Mouse (Mus musculus) neural tube, embryonic 11.5 days (tissue): ENCODE measurements around the gene Zfp106. TPM values are rescaled to one million over a fixed set of nuclear protein-coding genes. Genes with fewer than 3 reads are reported as not detected.
A peak's percentile ranks its signal among the peaks of the same experiment; 100 is the strongest.

ENCODE experiments used
- ATAC-seq: fragments of 200-750 bp; cut with Nextera tagmentation; 2 replicates; pipeline ENCODE4 v1.8.0; 2017; ENCODE audit warnings: moderate number of reproducible peaks, mild to moderate bottlenecking, moderate TSS enrichment, moderate library complexity; ENCODE audit not compliant: insufficient read depth, low FRiP score, low TSS enrichment
- DNase-seq: peaks from one replicate; pipeline ENCODE4 v3.0.0-alpha.2; 2015; ENCODE audit warnings: low spot score
- H3K27ac ChIP-seq: fragments of 300-500 bp; sonication (generic); 2 replicates; pipeline ENCODE4 v1.5.1; 2014; ENCODE audit warnings: low read depth, mild to moderate bottlenecking, low read length
- H3K27me3 ChIP-seq: fragments of 300-500 bp; sonication (generic); 2 replicates; pipeline ENCODE4 v1.6.1; 2014; ENCODE audit warnings: mild to moderate bottlenecking, low read length, mixed read lengths; ENCODE audit not compliant: control insufficient read depth, insufficient read depth
- H3K36me3 ChIP-seq: fragments of 300-500 bp; sonication (generic); 2 replicates; pipeline ENCODE4 v1.6.1; 2014; ENCODE audit warnings: mild to moderate bottlenecking, low read length, moderate library complexity, mixed read lengths; ENCODE audit not compliant: control insufficient read depth, insufficient read depth
- H3K4me1 ChIP-seq: fragments of 300-500 bp; sonication (generic); 2 replicates; pipeline ENCODE4 v1.6.1; 2014; ENCODE audit warnings: low read length, mixed read lengths; ENCODE audit not compliant: control insufficient read depth, insufficient read depth
- H3K4me2 ChIP-seq: fragments of 300-500 bp; sonication (generic); 2 replicates; pipeline ENCODE4 v1.6.1; 2014; ENCODE audit warnings: low read depth, mild to moderate bottlenecking, moderate library complexity
- H3K4me3 ChIP-seq: fragments of 300-500 bp; sonication (generic); 2 replicates; pipeline ENCODE4 v1.5.1; 2014; ENCODE audit warnings: low read depth, low read length
- H3K9ac ChIP-seq: fragments of 300-500 bp; sonication (generic); 2 replicates; pipeline ENCODE4 v1.6.1; 2014; ENCODE audit warnings: mild to moderate bottlenecking, low read length
- H3K9me3 ChIP-seq: fragments of 300-500 bp; sonication (generic); 2 replicates; pipeline ENCODE4 v1.6.1; 2016; ENCODE audit warnings: low read length; ENCODE audit not compliant: control insufficient read depth
- WGBS: fragments of 180-500 bp; shearing (Covaris S2); extraction: QIAGEN DNeasy Blood & Tissue Kit; methylation state at CpG from one replicate; pipeline ENCODE4 v1.1.7; 2014; 5-methylcytosine and 5-hydroxymethylcytosine counted together
- polyA plus RNA-seq: library from polyadenylated mRNA; unstranded; fragments of >200 nt; fragmentation: Nextera tagmentation; extraction: Ambion mirVana; gene quantifications from 2 replicates; pipeline ENCODE4 v1.2.1, GENCODE M21; 2014

Zfp106 gene
- polyA plus RNA-seq, 1 experiment from 2014 or later = 63.6 TPM

- no peak for DNase-seq
- no peaks in the 10 kb centered on the region for H3K4me1 ChIP-seq
Measured at GRCm38 (mm10) chr2:120501136-120501918, 62.3 kb downstream of the Zfp106 start.

GRCm38 (mm10) chr2:120499971-120500471 lies 63.6 kb downstream of the Zfp106 start:
- H3K36me3 ChIP-seq = no peaks in the 10 kb centered on the region
- H3K4me1 ChIP-seq = no peaks in the 10 kb centered on the region
- 79% methylated on average over 6 of the region's 6 CpGs for WGBS
- no peaks in the 10 kb centered on the region for H3K9me3 ChIP-seq
- H3K4me3 ChIP-seq = no peak overlapping the region
- H3K27me3 ChIP-seq = no peaks in the 10 kb centered on the region
- no peak overlapping the region for H3K27ac ChIP-seq
- ATAC-seq = no peak
- DNase-seq = no peak
- no peak overlapping the region for H3K9ac ChIP-seq
- no peak overlapping the region for H3K4me2 ChIP-seq

More at GRCm38 (mm10) chr2:120501136-120501918, 62.3 kb downstream of the Zfp106 start:
- Histone ChIP-seq H3K9me3 (no peaks in the 10 kb centered on the region), H3K9ac (no peak overlapping the region), H3K36me3 (peaks cover 4% of the 10 kb centered on the region), H3K4me2 (no peak overlapping the region), H3K4me3 (no peak overlapping the region), H3K27ac (no peak overlapping the region), H3K27me3 (no peaks in the 10 kb centered on the region)
- 37% methylated on average over 17 of the region's 17 CpGs for WGBS
- ATAC-seq = no peak

- 82% methylated on average over 3 of the region's 3 CpGs for WGBS
Measured at GRCm38 (mm10) chr2:120496511-120496910, 67.1 kb downstream of the Zfp106 start.

DNA sequence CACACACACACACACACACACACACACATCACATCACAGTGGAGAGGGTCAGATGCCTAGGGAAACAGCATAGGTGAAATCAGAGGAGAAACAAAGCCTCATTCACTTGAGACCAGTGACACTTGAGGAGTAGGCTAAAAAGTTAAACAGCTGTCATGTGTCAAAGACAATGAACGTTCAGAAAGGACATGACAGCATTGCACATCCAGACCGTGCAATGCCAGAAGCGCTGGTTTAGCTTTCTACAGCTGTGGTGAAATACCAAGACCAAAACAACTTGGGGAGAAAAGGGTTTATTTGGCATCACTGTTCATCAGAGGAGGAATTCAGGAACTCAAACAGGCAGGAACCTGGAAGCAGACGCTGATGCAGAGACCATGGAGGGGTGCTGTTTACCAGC lies 70.4 kb downstream of the Zfp106 start:
- no peak overlapping the region for H3K4me2 ChIP-seq
- no peak overlapping the region for H3K9ac ChIP-seq
- WGBS = 72% methylated on average over 4 of the region's 4 CpGs
- H3K4me1 ChIP-seq = no peaks in the 10 kb centered on the region
- H3K4me3 ChIP-seq = no peak overlapping the region
- ATAC-seq (no peak), DNase-seq (no peak)
- no peaks in the 10 kb centered on the region for H3K36me3 ChIP-seq
- H3K9me3 ChIP-seq = no peaks in the 10 kb centered on the region
- H3K27me3 ChIP-seq = no peaks in the 10 kb centered on the region
- H3K27ac ChIP-seq = no peak overlapping the region

More at GRCm38 (mm10) chr2:120496511-120496910, 67.1 kb downstream of the Zfp106 start:
- Histone ChIP-seq H3K9me3 (no peaks in the 10 kb centered on the region), H3K4me2 (no peak overlapping the region), H3K27me3 (no peaks in the 10 kb centered on the region), H3K4me3 (no peak overlapping the region), H3K4me1 (no peaks in the 10 kb centered on the region), H3K36me3 (no peaks in the 10 kb centered on the region), H3K9ac (no peak overlapping the region), H3K27ac (no peak overlapping the region)
- no peak for DNase-seq
- no peak for ATAC-seq

DNA sequence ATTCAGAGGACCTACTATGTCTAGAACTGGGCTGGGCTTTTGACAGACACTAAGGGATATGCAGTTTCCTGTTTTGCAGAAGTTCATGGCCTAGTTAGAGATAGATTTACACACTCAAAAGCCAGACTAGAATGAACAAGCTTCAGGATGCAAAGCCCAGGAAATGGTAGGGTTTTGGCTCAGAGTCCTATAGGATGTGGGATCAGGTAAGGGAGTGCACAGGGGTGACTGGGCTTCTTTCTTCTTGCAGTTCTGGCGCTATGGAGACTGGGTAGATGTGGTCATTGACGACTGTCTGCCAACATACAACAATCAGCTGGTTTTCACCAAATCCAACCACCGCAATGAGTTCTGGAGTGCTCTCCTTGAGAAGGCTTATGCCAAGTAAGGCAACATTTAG lies 79.4 kb downstream of the Zfp106 start:
- Histone ChIP-seq H3K4me1 (no peaks in the 10 kb centered on the region), H3K4me2 (no peak overlapping the region), H3K27me3 (no peaks in the 10 kb centered on the region), H3K36me3 (no peaks in the 10 kb centered on the region), H3K9ac (no peak overlapping the region), H3K4me3 (no peak overlapping the region), H3K9me3 (no peaks in the 10 kb centered on the region), H3K27ac (no peak overlapping the region)
- 89% methylated on average over 3 of the region's 3 CpGs for WGBS
- ATAC-seq (no peak), DNase-seq (no peak)

DNA sequence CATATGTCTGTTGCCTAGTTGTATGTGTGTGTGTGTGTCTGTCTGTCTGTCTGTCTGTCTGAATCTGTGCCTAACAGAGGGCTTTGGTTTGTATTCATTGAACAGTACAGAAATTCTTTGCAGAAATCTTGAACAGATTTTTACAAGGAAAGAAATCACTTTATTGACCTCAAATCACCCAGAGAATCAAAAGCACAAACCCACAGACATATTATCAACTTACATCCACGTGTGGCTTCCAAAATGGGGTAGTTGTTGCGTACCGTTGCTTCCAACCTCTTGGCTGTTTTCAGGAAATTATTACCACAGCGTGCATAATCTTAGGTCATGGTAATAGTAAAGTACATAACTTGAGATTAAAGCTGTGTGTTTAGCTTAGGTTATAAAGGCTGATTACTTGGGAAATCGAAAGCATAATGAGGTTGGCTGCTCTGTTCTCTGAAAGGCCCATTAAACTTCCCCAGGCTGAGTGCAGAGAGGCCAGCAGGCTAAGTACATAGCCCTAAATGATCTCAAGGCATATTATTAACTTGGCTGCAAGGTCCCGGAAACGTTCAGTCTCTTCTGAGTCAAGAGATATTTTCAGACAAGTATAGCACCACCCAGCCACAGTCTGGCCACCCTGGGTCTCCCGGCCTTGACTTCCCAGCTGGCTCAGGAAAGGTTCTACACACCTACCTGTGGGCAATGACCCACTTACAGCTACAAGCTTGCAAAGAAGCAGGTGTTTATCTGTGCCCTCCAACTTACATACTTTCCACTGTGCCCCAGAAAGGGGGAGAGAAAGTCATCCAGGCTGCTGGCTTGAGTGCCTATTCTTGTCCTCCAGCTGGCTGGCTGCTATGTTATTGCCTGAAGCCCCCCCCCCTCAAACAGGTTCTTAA lies 80.9 kb downstream of the Zfp106 start:
- H3K36me3 ChIP-seq = no peaks in the 10 kb centered on the region
- H3K4me3 ChIP-seq = no peak overlapping the region
- no peak overlapping the region for H3K4me2 ChIP-seq
- H3K27me3 ChIP-seq = no peaks in the 10 kb centered on the region
- no peaks in the 10 kb centered on the region for H3K9me3 ChIP-seq
- ATAC-seq (no peak), DNase-seq (no peak)
- no peak overlapping the region for H3K27ac ChIP-seq
- WGBS = 90% methylated on average over 8 of the region's 8 CpGs
- no peak overlapping the region for H3K9ac ChIP-seq
- H3K4me1 ChIP-seq = no peaks in the 10 kb centered on the region

DNA sequence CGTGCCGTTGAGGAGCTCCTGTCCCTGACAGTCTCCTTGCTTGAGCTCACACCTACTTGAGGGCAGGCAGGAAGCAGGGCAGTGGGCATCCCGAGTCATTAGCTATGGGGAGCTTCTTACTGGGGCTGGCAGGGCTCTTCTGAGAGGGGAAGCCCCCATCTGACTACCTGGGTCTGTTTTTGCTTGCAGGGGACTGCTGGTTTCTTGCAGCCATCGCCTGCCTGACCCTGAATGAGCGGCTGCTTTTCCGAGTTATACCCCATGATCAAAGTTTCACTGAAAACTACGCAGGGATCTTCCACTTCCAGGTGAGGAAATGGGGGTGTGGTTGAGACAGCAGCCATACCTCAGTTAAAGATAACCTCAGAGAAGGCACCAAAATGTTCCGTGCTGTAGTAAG lies 81.7 kb downstream of the Zfp106 start:
- no peak overlapping the region for H3K9ac ChIP-seq
- H3K36me3 ChIP-seq = no peaks in the 10 kb centered on the region
- 73% methylated on average over 8 of the region's 8 CpGs for WGBS
- DNase-seq (no peak), ATAC-seq (no peak)
- H3K4me1 ChIP-seq = no peaks in the 10 kb centered on the region
- H3K9me3 ChIP-seq = no peaks in the 10 kb centered on the region
- H3K4me3 ChIP-seq = no peak overlapping the region
- H3K27me3 ChIP-seq = no peaks in the 10 kb centered on the region
- H3K27ac ChIP-seq = no peak overlapping the region
- no peak overlapping the region for H3K4me2 ChIP-seq

GRCm38 (mm10) chr2:120478600-120478999 lies 85.0 kb downstream of the Zfp106 start:
- ATAC-seq = no peak

More at GRCm38 (mm10) chr2:120478600-120478999, 85.0 kb downstream of the Zfp106 start:
- no peak overlapping the region for H3K9ac ChIP-seq
- no peaks in the 10 kb centered on the region for H3K36me3 ChIP-seq
- no peaks in the 10 kb centered on the region for H3K4me1 ChIP-seq
- 61% methylated on average over 3 of the region's 3 CpGs for WGBS
- H3K4me3 ChIP-seq = no peak overlapping the region
- H3K4me2 ChIP-seq = no peak overlapping the region
- no peaks in the 10 kb centered on the region for H3K9me3 ChIP-seq
- peak; percentile 66 for DNase-seq
- no peaks in the 10 kb centered on the region for H3K27me3 ChIP-seq
- no peak overlapping the region for H3K27ac ChIP-seq
